Mouse (Mus musculus) stomach, embryonic 16.5 days (tissue): Measurements from ENCODE around the gene Ube2cbp. TPM values are rescaled to one million over a fixed set of nuclear protein-coding genes. Genes with fewer than 3 reads are reported as not detected.

ENCODE experiments used
- ATAC-seq: fragments of 200-750 bp; cut with Nextera tagmentation; 2 replicates; pipeline ENCODE4 v1.8.0; 2017; ENCODE audit warnings: moderate number of reproducible peaks, moderate TSS enrichment; ENCODE audit not compliant: insufficient read depth, low FRiP score
- H3K27ac ChIP-seq: fragments of 300-500 bp; sonication (generic); 2 replicates; pipeline ENCODE4 v1.5.1; 2014; ENCODE audit warnings: low read length
- H3K27me3 ChIP-seq: fragments of 300-500 bp; sonication (generic); 2 replicates; pipeline ENCODE4 v1.6.1; 2014; ENCODE audit warnings: low read length, control low read depth, mixed read lengths; ENCODE audit not compliant: control insufficient read depth, insufficient read depth
- H3K36me3 ChIP-seq: fragments of 300-500 bp; sonication (generic); 2 replicates; pipeline ENCODE4 v1.6.1; 2014; ENCODE audit warnings: low read length; ENCODE audit not compliant: control insufficient read depth, insufficient read depth
- H3K4me1 ChIP-seq: fragments of 300-500 bp; sonication (generic); 2 replicates; pipeline ENCODE4 v1.6.1; 2014; ENCODE audit warnings: low read length, control low read depth, mixed read lengths; ENCODE audit not compliant: control insufficient read depth, insufficient read depth
- H3K4me2 ChIP-seq: fragments of 300-500 bp; sonication (generic); 2 replicates; pipeline ENCODE4 v1.6.1; 2014; ENCODE audit warnings: low read depth, low read length, mixed read lengths
- H3K4me3 ChIP-seq: fragments of 300-500 bp; sonication (generic); replicated peaks from 2 replicates; pipeline ENCODE4 v1.5.1; 2014; ENCODE audit warnings: mild to moderate bottlenecking, low read length
- H3K9ac ChIP-seq: fragments of 300-500 bp; sonication (generic); 2 replicates; pipeline ENCODE4 v1.6.1; 2014; ENCODE audit warnings: low read length
- H3K9me3 ChIP-seq: fragments of 300-500 bp; sonication (generic); replicated peaks from 2 replicates; pipeline ENCODE4 v1.6.1; 2016; ENCODE audit warnings: low read length, control low read depth; ENCODE audit not compliant: control insufficient read depth
- WGBS: fragments of 180-500 bp; shearing (Covaris S2); extraction: QIAGEN DNeasy Blood & Tissue Kit; methylation state at CpG from one replicate; pipeline ENCODE4 v1.1.7; 2014; 5-methylcytosine and 5-hydroxymethylcytosine counted together
- polyA plus RNA-seq: library from polyadenylated mRNA; unstranded; fragments of >200 nt; fragmentation: Nextera tagmentation; extraction: Ambion mirVana; gene quantifications from 2 replicates; pipeline ENCODE4 v1.2.1, GENCODE M21; 2015

The Ube2cbp gene
- polyA plus RNA-seq, 1 experiment from 2014 or later = 4.4 TPM

DNA sequence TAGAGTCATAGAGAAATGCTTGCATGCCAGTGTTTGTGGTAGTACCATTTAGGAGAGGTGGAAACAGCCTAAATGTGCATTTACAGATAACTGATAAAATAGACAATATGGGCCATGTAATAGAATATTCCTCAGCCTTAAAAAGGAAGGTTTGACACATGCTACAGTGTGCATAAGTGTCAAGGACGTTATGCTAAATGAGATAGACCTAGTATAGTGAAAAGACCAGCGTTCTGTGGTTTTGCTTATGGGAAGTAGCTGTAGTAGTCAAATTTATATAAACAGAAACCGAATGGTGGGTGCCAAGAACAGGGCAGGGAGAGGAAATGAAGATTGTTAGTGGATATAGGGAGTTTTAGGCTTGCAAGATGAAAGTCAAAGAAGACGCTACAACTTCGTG, 12.0 kb upstream of the Ube2cbp start:
- Histone ChIP-seq H3K4me2 (no peak overlapping the region), H3K4me3 (no peak overlapping the region)
- 52% methylated on average over 5 of the region's 5 CpGs for WGBS

DNA sequence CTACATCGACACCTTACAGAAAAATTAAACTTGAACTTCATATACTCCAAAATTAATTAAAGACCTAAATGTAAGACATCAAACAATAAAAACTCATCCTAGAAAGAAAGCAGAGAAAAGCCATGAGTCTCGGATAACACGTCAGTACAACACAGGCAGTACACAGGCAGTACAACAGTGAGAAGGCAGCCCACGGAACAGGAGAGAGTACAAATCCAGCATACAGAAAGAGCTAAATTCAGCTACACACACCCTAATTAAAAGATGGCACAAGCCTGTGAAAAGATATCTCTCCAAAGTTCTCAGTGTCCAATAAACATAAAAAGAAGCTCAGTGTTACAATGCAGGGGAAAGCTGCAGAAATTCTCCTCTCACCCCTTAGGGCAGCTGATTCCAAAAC, 11.2 kb upstream of the Ube2cbp start:
- Histone ChIP-seq H3K9ac (no peak overlapping the region), H3K4me3 (no peak overlapping the region), H3K9me3 (no peaks in the 10 kb centered on the region), H3K36me3 (no peaks in the 10 kb centered on the region), H3K4me2 (no peak overlapping the region), H3K27ac (no peak overlapping the region), H3K27me3 (no peaks in the 10 kb centered on the region), H3K4me1 (no peaks in the 10 kb centered on the region)
- 89% methylated on average over 4 of the region's 4 CpGs for WGBS
- no peak for ATAC-seq

More for the DNA sequence above, 12.0 kb upstream of the Ube2cbp start:
- Histone ChIP-seq H3K36me3 (no peaks in the 10 kb centered on the region), H3K27ac (no peak overlapping the region), H3K4me1 (no peaks in the 10 kb centered on the region), H3K27me3 (no peaks in the 10 kb centered on the region), H3K9ac (no peak overlapping the region), H3K9me3 (no peaks in the 10 kb centered on the region)
- ATAC-seq = no peak

DNA sequence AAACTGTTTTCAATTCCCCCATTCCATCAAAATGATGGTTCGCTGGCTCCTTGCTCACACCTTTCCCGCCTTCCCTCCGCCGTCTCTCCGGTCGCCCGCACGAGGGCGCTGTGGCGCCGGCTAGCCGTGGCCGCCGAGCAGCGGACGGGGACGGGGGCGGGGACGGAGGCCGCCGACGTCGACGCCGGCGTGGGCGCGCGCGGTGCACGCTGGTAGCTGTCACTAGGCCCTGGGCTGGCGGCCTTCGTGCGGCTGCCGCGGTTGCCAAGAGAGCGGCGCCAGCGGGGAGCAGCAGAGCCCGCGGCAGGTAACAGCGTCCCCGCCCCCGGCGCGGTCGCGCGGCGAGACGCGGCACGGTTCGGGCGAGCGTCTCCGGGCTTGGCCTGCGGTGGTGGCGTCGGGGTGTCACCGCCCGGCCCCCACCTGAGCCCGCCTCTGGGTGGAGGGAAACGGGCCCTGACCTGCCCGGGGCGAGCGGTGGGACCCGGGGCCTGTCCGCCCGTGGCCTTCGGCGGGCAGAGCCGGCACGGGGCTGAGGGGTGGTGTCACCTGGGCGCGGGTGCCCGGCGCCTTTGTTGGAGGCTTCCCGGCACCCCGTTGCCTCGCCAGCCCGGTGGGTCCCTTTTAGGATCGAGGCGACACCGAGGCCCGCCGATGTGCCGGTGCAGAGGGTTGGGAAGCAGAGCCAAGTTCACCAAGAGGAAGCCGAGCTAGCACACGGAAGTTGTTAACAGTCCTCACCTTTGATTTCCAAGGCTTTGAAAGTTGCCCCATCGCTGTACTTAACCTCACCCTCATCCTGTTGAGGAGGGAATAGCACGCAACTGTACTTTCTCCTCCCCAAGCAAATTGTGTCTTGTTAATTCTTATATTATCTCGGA, 2.5 kb upstream of the Ube2cbp start, which contains the start of gene Dop1a:
TSS of gene Dop1a (plus strand) at position 165 of the 881 bp plus-strand sequence.
- Histone ChIP-seq H3K27me3 (no peaks in the 10 kb centered on the region), H3K9ac (peak within 1 kb of the TSS; percentile 93), H3K9me3 (no peaks in the 10 kb centered on the region), H3K4me2 (peak within 1 kb of the TSS; percentile 66), H3K4me3 (peak within 1 kb of the TSS; percentile 79), H3K36me3 (no peaks in the 10 kb centered on the region), H3K4me1 (peaks cover 8% of the 10 kb centered on the region; the same call in 1 of the 2 replicates), H3K27ac (peak within 1 kb of the TSS; percentile 90)
- peak; percentile 94 for ATAC-seq
- under 1% methylated on average over 82 of the region's 93 CpGs for WGBS

DNA sequence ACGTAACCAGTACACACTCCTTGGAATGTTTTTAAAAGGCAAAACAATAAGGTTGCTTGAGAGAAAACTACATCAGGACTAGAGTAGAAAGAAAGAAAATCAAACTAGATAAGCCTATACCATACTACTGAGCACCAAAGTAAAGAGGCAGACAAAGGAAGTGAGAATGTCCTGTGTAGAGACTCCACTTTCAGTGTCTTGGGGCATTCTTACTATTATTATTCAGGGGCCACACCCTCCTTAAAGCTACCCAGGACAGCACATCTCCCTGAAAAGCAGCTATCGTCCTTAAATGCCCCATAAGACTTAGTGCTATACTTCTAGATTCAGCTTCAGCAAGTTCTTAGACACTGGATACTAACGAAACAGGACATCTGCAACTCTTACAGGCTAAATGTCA, 11.1 kb downstream of the Ube2cbp start:
- Histone ChIP-seq H3K27me3 (no peaks in the 10 kb centered on the region), H3K36me3 (no peaks in the 10 kb centered on the region), H3K4me3 (no peak overlapping the region), H3K27ac (no peak overlapping the region), H3K9ac (no peak overlapping the region), H3K4me1 (no peaks in the 10 kb centered on the region), H3K9me3 (no peaks in the 10 kb centered on the region), H3K4me2 (no peak overlapping the region)
- ATAC-seq = no peak
- 66% methylated on average over 3 of the region's 3 CpGs for WGBS

- Histone ChIP-seq H3K4me3 (peak overlapping the region; percentile 26), H3K4me2 (peak overlapping the region; percentile 46), H3K4me1 (no peaks in the 10 kb centered on the region), H3K27ac (no peak overlapping the region), H3K36me3 (no peaks in the 10 kb centered on the region), H3K9me3 (no peaks in the 10 kb centered on the region), H3K9ac (peak overlapping the region; percentile 41; the same call in 1 of the 2 replicates), H3K27me3 (no peaks in the 10 kb centered on the region)
- WGBS = 2% methylated on average over 13 of the region's 13 CpGs
- no peak for ATAC-seq
These were observed 13.1 kb downstream of the Ube2cbp start for GRCm38 (mm10) chr9:86451617-86452016.

GRCm38 (mm10) chr9:86451094-86451493, 13.7 kb downstream of the Ube2cbp start:
- Histone ChIP-seq H3K4me3 (no peak overlapping the region), H3K4me2 (no peak overlapping the region), H3K27me3 (no peaks in the 10 kb centered on the region), H3K9me3 (no peaks in the 10 kb centered on the region), H3K36me3 (no peaks in the 10 kb centered on the region), H3K4me1 (no peaks in the 10 kb centered on the region), H3K9ac (no peak overlapping the region), H3K27ac (no peak overlapping the region)
- no peak for ATAC-seq
- WGBS = 58% methylated on average over 6 of the region's 6 CpGs

DNA sequence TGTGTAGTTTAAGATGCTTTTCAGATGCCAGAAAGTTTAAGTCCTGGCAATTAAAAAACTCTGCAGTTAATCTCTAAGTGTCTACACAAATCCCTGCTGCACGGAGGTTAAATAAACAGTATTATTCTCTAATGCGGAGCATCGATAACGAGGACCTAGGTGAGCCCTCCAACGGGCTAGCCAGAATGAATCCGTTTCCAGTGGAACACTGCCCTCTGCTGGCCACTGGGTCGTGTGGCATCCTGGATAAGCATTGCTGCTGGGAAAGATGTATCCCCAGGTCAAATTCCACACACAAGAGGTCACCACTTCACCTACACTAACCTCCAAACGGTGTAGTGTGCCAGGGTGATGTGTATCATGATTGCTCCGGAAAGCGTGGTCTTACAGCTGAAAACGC, 15.2 kb downstream of the Ube2cbp start:
- no peaks in the 10 kb centered on the region for H3K27me3 ChIP-seq
- H3K4me1 ChIP-seq = no peaks in the 10 kb centered on the region
- no peak overlapping the region for H3K27ac ChIP-seq
- H3K36me3 ChIP-seq = no peaks in the 10 kb centered on the region
- H3K4me2 ChIP-seq = no peak overlapping the region
- H3K4me3 ChIP-seq = no peak overlapping the region
- H3K9ac ChIP-seq = no peak overlapping the region
- 2% methylated on average over 11 of the region's 11 CpGs for WGBS
- H3K9me3 ChIP-seq = no peaks in the 10 kb centered on the region
- peak; percentile 65; the same call in 1 of the 2 replicates for ATAC-seq

DNA sequence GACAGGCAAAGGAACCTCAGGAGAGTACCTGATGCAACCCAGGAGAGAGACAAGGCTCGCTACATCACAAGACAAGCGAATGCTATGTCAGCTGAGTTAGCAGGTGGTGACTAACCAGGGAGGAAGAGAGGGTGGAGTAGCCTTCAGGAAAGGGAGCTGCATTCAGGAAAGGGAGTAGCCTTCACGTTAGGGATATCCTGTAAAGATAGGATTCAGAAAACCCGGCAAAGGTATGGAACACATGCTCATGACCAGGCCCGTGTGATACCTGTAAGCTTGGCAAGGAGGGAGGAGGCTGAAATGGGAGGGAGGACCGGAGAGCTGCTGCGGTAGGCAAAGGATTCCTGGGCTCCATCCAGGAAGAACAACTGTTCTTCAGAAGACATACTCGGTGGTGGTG, 17.3 kb downstream of the Ube2cbp start:
- H3K4me3 ChIP-seq = no peak overlapping the region
- WGBS = 86% methylated on average over 8 of the region's 8 CpGs
- no peak overlapping the region for H3K27ac ChIP-seq
- no peak overlapping the region for H3K9ac ChIP-seq
- H3K9me3 ChIP-seq = no peaks in the 10 kb centered on the region
- no peaks in the 10 kb centered on the region for H3K4me1 ChIP-seq
- no peaks in the 10 kb centered on the region for H3K36me3 ChIP-seq
- ATAC-seq = no peak
- no peak overlapping the region for H3K4me2 ChIP-seq
- no peaks in the 10 kb centered on the region for H3K27me3 ChIP-seq

DNA sequence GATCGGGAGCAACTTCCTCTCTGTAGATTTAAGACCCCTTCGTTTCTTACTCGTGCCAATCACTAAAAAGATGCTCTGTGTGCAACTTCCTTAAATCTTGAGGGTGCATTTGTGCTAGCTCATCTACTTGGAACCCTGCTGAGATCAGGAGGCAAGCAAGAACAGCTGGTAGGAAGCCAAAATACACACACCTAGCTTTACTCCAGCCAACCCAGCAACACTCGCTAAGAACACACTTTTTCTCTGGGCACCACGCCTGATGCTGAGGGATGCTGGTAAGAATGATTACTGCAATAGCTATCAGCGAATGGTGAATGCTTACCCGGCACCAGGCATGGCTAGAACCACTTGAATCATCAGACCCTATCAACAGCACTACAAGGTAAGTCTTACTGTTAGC, 17.9 kb downstream of the Ube2cbp start:
- H3K27me3 ChIP-seq = no peaks in the 10 kb centered on the region
- H3K4me3 ChIP-seq = no peak overlapping the region
- H3K9me3 ChIP-seq = no peaks in the 10 kb centered on the region
- H3K27ac ChIP-seq = no peak overlapping the region
- H3K4me1 ChIP-seq = no peaks in the 10 kb centered on the region
- no peaks in the 10 kb centered on the region for H3K36me3 ChIP-seq
- ATAC-seq = no peak
- no peak overlapping the region for H3K9ac ChIP-seq
- WGBS = 85% methylated on average over 7 of the region's 7 CpGs
- H3K4me2 ChIP-seq = no peak overlapping the region
